Mouse (Mus musculus) T-helper 2 cell (primary cell): ENCODE measurements around the gene Mrgpra4.

Experiments used
- in situ Hi-C: fragments of 300-600 bp; cut with MboI, MseI; formaldehyde crosslinking; loops from one replicate; pipeline ENCODE4 v1.15.1; 2025; ENCODE audit warnings: high pct_unique_total_duplicates

Mrgpra4 gene

GRCm38 (mm10) chr7:47981995-47982394 is at the start of gene Mrgpra4:
Gene Mrgpra4, minus strand, starts transcription at chr7:47982095.
- in situ Hi-C loops = no loop called here

GRCm38 (mm10) chr7:48027497-48027896 is 45.6 kb upstream of the Mrgpra4 start, which contains the start of gene Mrgprx1:
Gene Mrgprx1, minus strand, starts transcription at chr7:48027597.
- in situ Hi-C loops = no loop called here

- in situ Hi-C loops = loop anchor here (10.0 kb wide), 1 partner anchor 713 kb away; no protein-coding TSS in a partner anchor
Observed at GRCm38 (mm10) chr7:48017874-48018273, 36.0 kb upstream of the Mrgpra4 start.

GRCm38 (mm10) chr7:47995689-47996088 is 13.8 kb upstream of the Mrgpra4 start:
- in situ Hi-C loops = no loop called here

GRCm38 (mm10) chr7:47986752-47987151 is 4.9 kb upstream of the Mrgpra4 start:
- in situ Hi-C loops = no loop called here
